Mouse (Mus musculus): ENCODE measurements at regions not wholly inside any gene's neighbourhood (a gene's known extent, or its start where the extent isn't known, plus 50 kb on each side); places are given as distances from the start of the nearest gene placed in this dataset.
A peak's percentile ranks its signal among the peaks of the same experiment; 100 is the strongest.

- DNase-seq (ENCODE audit: low spot score) = no peak
Measured at GRCm38 (mm10) chr2:128432741-128433140, 158.3 kb upstream of the Spdye4c start.

DNA sequence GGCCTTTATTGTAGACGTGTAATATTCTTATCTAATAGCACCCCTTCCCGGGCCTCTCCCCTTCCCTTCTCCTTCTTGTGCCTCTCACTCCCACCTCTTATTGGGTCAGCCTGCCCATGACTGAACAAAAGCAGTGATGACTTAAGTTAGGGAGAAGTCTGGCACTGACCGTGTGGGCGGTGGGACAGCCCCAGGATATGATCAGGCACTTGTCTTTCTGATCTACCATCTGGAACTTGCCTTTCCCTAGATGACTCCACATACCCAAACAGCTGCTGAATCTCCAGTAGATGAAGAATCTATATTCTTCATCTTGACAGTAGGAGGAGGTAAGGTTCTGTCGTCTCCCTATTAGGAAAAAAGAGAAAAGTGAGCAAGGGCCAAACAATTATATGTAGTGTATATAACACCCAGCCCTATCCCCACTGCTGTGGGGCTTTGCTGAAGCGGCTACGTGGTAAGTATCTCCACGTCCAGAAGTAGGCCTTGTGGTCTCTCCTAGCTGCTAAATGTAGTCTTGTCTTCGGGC lies 157.4 kb upstream of the Spdye4c start:
- no peak for DNase-seq (ENCODE audit: low spot score)

DNA sequence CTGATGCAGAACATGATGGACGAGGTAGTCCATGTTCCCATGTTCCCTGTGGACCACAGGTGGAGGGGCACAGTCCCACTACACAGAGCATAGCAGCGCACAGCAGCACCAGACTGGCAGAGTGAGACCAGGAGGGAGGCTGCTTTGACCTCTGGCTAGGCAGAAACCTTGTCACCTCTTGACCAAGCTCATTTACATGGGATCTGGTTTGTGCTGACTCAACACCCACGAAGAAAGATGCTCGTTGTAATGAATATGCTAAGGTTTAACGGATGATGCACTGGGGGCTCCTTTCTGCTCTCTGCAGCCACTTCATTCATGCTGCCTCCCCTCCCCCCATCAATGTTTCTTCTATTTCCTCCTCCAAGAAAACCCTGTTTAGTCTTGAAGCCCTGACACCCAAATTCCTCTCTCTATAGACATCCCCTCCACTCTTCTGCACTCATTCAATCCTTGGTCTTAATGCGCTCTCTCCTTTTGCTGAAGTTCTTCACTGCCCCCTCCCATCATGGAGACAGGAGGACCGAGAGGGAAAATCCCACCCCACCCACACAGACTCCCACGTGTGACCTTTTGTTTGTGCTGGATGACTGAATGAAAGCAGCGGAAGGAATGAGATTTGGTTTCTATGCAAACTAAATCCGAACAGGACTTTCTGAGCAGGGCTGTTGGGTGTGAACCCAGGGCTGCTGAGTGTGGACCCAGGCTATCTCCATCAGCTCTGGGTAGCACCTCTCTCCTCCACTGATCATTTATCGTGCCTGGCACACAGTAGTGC lies 156.6 kb upstream of the Spdye4c start:
- DNase-seq (ENCODE audit: low spot score) = no peak

DNA sequence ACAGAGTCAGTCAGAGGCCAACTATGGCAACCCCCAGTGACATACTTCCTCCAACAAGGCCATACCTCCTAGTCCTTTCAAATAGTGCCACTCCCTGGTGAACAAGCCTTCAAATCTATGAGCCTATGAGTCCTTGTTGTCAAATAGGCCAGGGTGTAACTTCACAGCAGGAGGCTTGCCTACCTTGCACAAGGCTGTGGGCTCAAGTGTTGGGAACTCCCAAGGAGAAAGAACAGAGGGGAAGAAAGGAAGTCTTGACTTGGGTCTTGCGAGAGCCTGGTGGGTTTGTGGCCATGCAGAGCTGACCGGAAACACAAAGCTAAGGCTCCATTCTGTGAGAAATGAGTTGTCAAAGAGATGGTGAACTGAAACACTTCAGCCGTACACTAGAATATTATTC lies 154.6 kb upstream of the Spdye4c start:
- no peak for DNase-seq (ENCODE audit: low spot score)

DNA sequence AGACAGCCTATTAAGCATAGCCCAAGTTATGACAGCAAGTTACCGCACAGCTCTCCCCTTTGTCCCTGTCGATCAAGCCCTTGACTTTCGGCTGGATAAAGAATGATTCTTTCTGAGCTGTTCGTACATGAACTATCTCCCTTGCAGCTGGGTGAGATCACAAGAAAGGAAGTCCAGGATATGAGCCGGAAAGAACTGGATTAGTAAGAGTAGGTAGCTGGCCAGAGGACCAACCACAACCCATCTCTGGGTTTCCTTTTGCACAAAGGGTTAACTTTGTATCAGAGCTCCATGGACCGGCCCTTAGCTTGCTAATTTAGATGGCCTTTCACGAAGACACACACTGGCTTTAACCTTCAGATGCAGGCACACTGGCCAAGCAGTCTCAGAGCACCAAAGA lies 153.3 kb upstream of the Spdye4c start:
- no peak for DNase-seq (ENCODE audit: low spot score)

DNA sequence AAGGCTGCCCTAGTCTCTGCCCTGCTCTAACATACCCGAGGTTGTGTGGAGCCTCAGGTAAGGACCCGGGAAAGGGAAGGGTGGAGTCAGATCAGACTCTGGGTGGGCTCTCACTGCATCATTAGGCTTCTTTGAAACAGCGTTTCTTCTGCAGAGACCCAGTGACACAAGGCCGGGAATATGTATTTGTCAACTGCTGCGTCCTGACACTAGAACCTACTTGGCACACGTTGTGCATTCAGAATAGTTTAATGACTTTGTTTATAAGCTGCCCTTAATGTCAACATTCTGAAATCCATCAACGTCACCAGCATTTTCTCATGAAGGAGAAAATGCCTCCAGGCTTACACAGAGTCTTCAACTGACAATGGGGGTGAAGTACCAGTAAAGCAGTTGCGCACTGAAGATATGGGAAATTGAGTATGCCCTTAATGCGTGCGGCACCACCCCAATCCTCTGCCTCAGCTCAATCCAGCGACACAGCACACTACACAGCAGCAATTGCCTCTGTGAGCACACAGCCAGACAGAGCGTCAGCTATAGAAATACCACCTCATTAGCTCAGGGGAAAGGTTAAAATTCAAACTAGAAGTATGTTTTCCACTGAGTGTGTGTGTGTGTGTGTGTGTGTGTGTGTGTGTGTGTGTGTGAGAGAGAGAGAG lies 152.7 kb upstream of the Spdye4c start:
- DNase-seq (ENCODE audit: low spot score) = no peak

DNA sequence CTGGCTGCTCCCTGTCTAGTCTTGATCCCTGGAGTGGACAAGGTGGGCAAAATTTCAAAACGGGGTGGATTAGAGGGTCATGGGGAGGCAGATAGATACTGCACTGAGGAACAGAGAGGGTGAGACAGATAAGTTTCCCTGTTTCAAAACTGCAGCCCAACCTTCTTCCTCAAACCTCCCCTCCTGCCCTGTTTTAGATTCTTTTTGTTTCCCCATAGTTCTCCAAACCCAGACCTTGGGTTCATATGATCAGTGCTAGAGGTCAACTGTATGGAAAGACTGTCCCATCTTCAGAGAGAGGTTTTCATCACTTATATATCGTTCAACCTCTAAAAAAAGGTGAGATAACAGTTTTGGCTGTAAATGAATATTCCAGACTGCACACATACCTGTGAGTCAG lies 152.1 kb upstream of the Spdye4c start:
- no peak for DNase-seq (ENCODE audit: low spot score)

DNA sequence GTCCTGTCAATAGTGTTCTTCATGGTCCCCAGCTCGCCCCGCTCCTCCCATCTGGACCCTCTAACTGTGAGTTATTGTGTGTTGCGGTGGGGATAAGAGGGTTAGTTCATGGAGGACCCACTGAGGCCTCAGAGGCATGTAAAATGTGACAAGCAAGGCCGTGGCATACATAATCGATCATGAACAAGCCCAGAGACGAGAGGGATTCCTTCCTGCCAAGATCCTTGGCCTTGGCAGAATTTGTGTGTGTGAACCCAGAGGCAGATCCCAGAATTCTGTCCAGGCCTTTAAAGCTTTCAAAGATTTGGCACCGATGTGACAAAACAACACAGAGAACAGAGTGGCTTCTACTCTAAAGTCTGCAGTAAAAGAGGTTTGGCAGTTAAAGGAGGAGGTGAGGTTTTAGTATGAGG lies 146.4 kb upstream of the Spdye4c start:
- DNase-seq (ENCODE audit: low spot score) = no peak

- no peak for DNase-seq (ENCODE audit: low spot score)
Measured at GRCm38 (mm10) chr2:128445443-128445842, 145.6 kb upstream of the Spdye4c start.

GRCm38 (mm10) chr2:128449294-128449693 lies 141.7 kb upstream of the Spdye4c start:
- DNase-seq (ENCODE audit: low spot score) = no peak

GRCm38 (mm10) chr2:128450045-128450444 lies 141.0 kb upstream of the Spdye4c start:
- no peak for DNase-seq (ENCODE audit: low spot score)

DNA sequence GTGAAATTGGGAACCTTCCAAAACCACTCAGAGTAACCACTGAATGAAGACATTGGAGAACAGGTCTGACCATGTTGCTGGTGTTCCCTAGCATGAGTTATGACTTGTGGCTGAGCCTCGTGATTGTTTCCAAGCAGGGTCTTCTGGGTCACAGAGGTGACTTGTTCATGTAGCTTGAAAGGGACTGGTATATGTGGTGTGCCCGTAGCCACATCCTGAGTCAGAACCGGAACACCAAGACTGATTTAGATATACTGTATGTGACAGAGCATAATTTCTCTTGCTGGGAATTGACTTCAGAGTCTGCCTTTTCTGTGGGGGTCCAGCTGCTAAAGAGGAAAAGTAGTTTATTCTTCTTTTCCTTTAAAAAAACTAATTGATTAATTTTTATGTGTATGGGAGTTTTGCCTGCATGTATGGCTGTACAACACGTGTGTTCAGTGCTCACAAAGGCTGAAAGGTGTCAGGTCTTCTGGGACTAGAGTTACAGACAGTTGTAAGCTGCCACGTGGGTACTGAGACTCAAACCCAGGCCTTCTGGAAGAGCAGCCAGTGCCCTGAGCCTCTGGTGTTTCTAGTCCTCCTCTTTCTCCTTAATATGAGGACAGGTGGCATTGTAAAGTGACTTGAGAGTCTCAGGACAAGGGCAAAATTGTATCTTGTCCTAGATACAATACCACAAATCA lies 139.3 kb upstream of the Spdye4c start:
- peak; percentile 54 for DNase-seq (ENCODE audit: low spot score)

DNA sequence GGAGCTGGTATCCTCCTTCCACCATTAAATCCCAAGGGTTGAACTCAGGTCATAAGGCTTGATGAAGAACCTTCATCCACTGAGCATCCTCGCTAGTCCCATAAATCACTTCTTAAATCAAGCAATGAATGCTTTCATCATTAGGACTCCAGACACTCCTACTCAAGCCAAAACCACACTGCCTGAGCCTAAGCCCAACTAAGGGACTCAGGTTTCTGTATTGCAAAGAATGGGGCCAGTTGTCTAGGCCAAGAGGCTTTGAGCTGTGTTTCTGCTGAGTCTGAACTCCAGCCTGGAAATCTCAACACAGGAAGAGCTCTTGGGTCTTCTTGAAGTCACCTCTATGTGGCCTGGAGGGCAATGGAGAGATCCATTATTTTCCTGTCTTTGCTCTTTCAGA lies 138.4 kb upstream of the Spdye4c start:
- DNase-seq (ENCODE audit: low spot score) = no peak

DNA sequence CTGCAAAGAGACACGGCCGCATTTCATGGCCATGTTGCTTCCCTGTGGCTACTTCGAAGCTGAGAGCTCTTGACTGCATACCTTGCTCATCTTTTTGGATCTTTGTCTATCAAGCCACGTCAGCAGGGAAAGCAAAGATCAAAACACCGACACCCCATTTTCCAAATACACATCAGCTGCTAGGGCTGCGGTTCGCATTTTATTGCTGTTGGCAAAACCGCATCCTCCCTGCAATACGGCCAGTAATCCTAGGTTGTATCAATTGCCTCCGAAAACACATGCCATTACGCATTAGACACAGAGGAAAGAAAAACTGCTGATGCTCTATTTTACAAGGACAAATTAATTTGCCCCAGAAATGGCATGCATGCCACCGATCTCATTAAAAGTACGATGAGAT lies 136.5 kb upstream of the Spdye4c start:
- DNase-seq (ENCODE audit: low spot score) = no peak

DNA sequence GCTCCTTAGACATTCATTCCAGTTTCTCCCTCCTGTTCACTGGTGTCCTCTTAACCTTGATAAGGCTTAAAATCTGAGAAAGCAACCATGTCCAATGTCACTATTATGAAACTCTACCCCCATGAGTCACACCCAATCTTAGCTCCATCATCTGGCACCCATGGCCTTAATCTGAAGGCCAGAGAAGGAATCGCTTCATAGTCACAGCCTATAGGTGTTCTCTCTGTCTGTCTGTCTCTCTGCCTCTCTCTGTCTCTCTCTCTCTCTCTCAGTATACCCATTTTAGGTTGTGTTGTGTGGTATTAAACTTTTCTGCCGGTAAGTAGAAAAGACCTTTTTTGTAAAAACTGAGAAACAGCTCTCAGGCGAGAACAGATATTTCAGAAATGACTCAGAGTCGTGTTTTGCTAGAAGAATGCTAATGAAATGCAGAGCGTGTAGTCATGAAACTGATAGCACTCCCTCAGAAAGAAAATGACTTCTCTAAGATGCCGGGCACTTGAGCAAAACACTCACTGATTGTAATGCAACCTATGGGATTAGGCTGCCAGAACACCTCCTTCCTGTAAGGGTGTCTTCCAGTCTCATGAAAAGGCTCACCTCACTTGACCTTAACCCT lies 133.3 kb upstream of the Spdye4c start:
- no peak for DNase-seq (ENCODE audit: low spot score)

GRCm38 (mm10) chr2:128465214-128465984 lies 125.6 kb upstream of the Spdye4c start:
- no peak for DNase-seq (ENCODE audit: low spot score)

- no peak for DNase-seq (ENCODE audit: low spot score)
Measured at GRCm38 (mm10) chr2:128467490-128468245, 123.3 kb upstream of the Spdye4c start.

DNA sequence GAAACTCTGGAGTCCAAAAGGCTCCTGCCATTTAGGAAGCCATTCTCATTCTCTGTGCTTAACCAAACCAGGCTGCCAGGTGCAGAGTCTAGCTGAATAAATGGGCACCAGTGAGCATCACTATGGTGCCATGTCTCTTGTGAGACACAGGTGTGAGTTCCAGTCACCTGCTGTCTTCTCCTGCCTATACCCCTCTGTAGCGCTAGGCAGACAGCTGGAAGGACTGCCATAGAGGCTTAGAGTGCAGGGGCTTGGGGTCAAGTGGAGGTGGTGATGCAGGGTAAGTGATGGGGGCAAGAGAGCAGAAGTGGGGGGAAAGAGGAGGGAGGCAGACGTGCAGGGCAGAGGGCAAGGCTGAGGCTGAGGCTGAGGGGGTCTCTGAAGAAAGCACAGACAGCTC lies 122.7 kb upstream of the Spdye4c start:
- no peak for DNase-seq (ENCODE audit: low spot score)

DNA sequence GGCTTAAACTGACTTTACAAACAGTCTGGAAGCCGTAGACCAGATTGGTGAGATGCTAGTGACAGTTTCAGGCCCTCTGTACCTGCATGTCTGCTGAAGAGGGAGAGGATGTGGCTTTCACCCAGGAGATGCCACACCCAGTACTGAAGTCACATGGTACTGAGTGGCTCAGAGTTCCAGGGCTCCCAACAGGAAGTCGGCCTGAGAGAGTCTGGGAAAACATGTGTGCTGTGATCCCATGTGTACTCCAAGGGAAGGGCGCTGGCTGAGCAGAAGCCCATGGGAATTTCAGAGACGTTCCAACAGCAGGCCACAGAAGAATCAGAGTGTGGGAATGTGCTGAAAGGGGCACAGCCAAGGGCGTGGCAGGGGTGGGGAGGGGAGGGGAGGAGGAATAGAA lies 120.7 kb upstream of the Spdye4c start:
- DNase-seq (ENCODE audit: low spot score) = peak; percentile 43

GRCm38 (mm10) chr2:128473241-128473954 lies 117.6 kb upstream of the Spdye4c start:
- no peak for DNase-seq (ENCODE audit: low spot score)
